Mouse (Mus musculus): ENCODE data around the gene Bclaf3. TPM values are rescaled to one million over a fixed set of nuclear protein-coding genes. Genes with fewer than 3 reads are reported as not detected.
"Not testable (repeated sequence)": the region's sequence is repeated elsewhere in the genome, so short reads cannot be mapped to it uniquely, and the experiment has no call there.

Gene Bclaf3
- polyA plus RNA-seq (2016; fragmentation: Nextera tagmentation; extraction: Ambion mirVana): 18.8 and 24.5 TPM in 2 replicates

- H3K27me3 ChIP-seq (ENCODE audit: insufficient read depth, poor library complexity, severe bottlenecking): peaks cover 28% of the 10 kb centered on the region
These were observed at the start of gene Bclaf3 for GRCm38 (mm10) chrX:159526388-159526787. Bclaf3 (plus strand) TSS chrX:159526688.

GRCm38 (mm10) chrX:159478243-159478940, 48.1 kb upstream of the Bclaf3 start:
- H3K4me3 ChIP-seq; H3K36me3 ChIP-seq; DNase-seq (ENCODE audit: low spot score); H3K4me1 ChIP-seq (replicated peaks); H3K27me3 ChIP-seq (ENCODE audit: insufficient read depth, poor library complexity, severe bottlenecking); H3K27ac ChIP-seq; H3K9me3 ChIP-seq: not testable (repeated sequence)
- 84% methylated on average over 4 of the region's 4 CpGs for WGBS

More at GRCm38 (mm10) chrX:159526388-159526787, at the start of gene Bclaf3:
- H3K27ac ChIP-seq: no peak within 1 kb of the TSS
- DNase-seq (ENCODE audit: low spot score): no peak
- H3K4me1 ChIP-seq (replicated peaks): no peaks in the 10 kb centered on the region
- no peaks in the 10 kb centered on the region for H3K36me3 ChIP-seq
- H3K4me3 ChIP-seq: no peak within 1 kb of the TSS
- 90% methylated on average over 6 of the region's 6 CpGs for WGBS
- H3K9me3 ChIP-seq: no peaks in the 10 kb centered on the region

GRCm38 (mm10) chrX:159484247-159484646, 42.2 kb upstream of the Bclaf3 start:
- Histone ChIP-seq H3K36me3 (no peaks in the 10 kb centered on the region), H3K4me3 (no peak overlapping the region), H3K27me3 (ENCODE audit: insufficient read depth, poor library complexity, severe bottlenecking) (peaks cover 15% of the 10 kb centered on the region), H3K4me1 (replicated peaks) (no peaks in the 10 kb centered on the region), H3K27ac (no peak overlapping the region), H3K9me3 (no peaks in the 10 kb centered on the region)
- no peak for DNase-seq (ENCODE audit: low spot score)
- WGBS: 84% methylated on average over 1 of the region's 1 CpGs

- no peak overlapping the region for H3K4me3 ChIP-seq
- H3K4me1 ChIP-seq (replicated peaks): no peaks in the 10 kb centered on the region
- WGBS: 53% methylated on average over 2 of the region's 2 CpGs
- 0 out of 2 replicates have a peak, but pooled peaks cover 7% of the 10 kb centered on the region for H3K27me3 ChIP-seq (ENCODE audit: insufficient read depth, poor library complexity, severe bottlenecking)
- H3K36me3 ChIP-seq: no peaks in the 10 kb centered on the region
- no peak overlapping the region for H3K27ac ChIP-seq
- DNase-seq (ENCODE audit: low spot score): no peak
- no peaks in the 10 kb centered on the region for H3K9me3 ChIP-seq
These were observed 23.3 kb upstream of the Bclaf3 start for GRCm38 (mm10) chrX:159503181-159503580.

- no peak overlapping the region for H3K4me3 ChIP-seq
- H3K9me3 ChIP-seq: no peaks in the 10 kb centered on the region
- DNase-seq (ENCODE audit: low spot score): no peak
- no peak overlapping the region for H3K27ac ChIP-seq
- no peaks in the 10 kb centered on the region for H3K36me3 ChIP-seq
- H3K4me1 ChIP-seq (replicated peaks): no peaks in the 10 kb centered on the region
- peaks cover 14% of the 10 kb centered on the region; the same call in 1 of the 2 replicates for H3K27me3 ChIP-seq (ENCODE audit: insufficient read depth, poor library complexity, severe bottlenecking)
- WGBS: 67% methylated on average over 19 of the region's 19 CpGs
These were observed 18.0 kb upstream of the Bclaf3 start for GRCm38 (mm10) chrX:159508331-159509036.

GRCm38 (mm10) chrX:159509042-159509441, 17.4 kb upstream of the Bclaf3 start:
- H3K36me3 ChIP-seq: no peaks in the 10 kb centered on the region
- no peak overlapping the region for H3K4me3 ChIP-seq
- 85% methylated on average over 4 of the region's 4 CpGs for WGBS
- no peaks in the 10 kb centered on the region for H3K9me3 ChIP-seq
- no peaks in the 10 kb centered on the region for H3K4me1 ChIP-seq (replicated peaks)
- H3K27ac ChIP-seq: no peak overlapping the region
- no peak for DNase-seq (ENCODE audit: low spot score)
- peaks cover 14% of the 10 kb centered on the region; the same call in 1 of the 2 replicates for H3K27me3 ChIP-seq (ENCODE audit: insufficient read depth, poor library complexity, severe bottlenecking)

- Histone ChIP-seq H3K9me3 (no peaks in the 10 kb centered on the region), H3K4me3 (no peak overlapping the region), H3K4me1 (replicated peaks) (no peaks in the 10 kb centered on the region), H3K27ac (no peak overlapping the region), H3K36me3 (no peaks in the 10 kb centered on the region), H3K27me3 (ENCODE audit: insufficient read depth, poor library complexity, severe bottlenecking) (peaks cover 11% of the 10 kb centered on the region; the same call in 1 of the 2 replicates)
- WGBS: 81% methylated on average over 19 of the region's 19 CpGs
- DNase-seq (ENCODE audit: low spot score): no peak
These were observed 16.4 kb upstream of the Bclaf3 start for GRCm38 (mm10) chrX:159509847-159510715.

- Histone ChIP-seq H3K27ac (no peak overlapping the region), H3K9me3 (no peaks in the 10 kb centered on the region), H3K36me3 (no peaks in the 10 kb centered on the region), H3K4me3 (no peak overlapping the region), H3K4me1 (replicated peaks) (no peaks in the 10 kb centered on the region), H3K27me3 (ENCODE audit: insufficient read depth, poor library complexity, severe bottlenecking) (peaks cover 11% of the 10 kb centered on the region; the same call in 1 of the 2 replicates)
- DNase-seq (ENCODE audit: low spot score): no peak
- 77% methylated on average over 9 of the region's 9 CpGs for WGBS
These were observed 15.8 kb upstream of the Bclaf3 start for GRCm38 (mm10) chrX:159510716-159511051.

- WGBS: 88% methylated on average over 6 of the region's 6 CpGs
- H3K27me3 ChIP-seq (ENCODE audit: insufficient read depth, poor library complexity, severe bottlenecking): 0 out of 2 replicates have a peak, but pooled peaks cover 13% of the 10 kb centered on the region
- no peaks in the 10 kb centered on the region for H3K36me3 ChIP-seq
These were observed 10.9 kb upstream of the Bclaf3 start for GRCm38 (mm10) chrX:159515599-159515998.

GRCm38 (mm10) chrX:159521780-159522179, 4.7 kb upstream of the Bclaf3 start:
- Histone ChIP-seq H3K27ac (no peak overlapping the region), H3K36me3 (no peaks in the 10 kb centered on the region), H3K27me3 (ENCODE audit: insufficient read depth, poor library complexity, severe bottlenecking) (peaks cover 23% of the 10 kb centered on the region), H3K4me1 (replicated peaks) (no peaks in the 10 kb centered on the region), H3K9me3 (no peaks in the 10 kb centered on the region), H3K4me3 (no peak overlapping the region)
- DNase-seq (ENCODE audit: low spot score): no peak
- 78% methylated on average over 3 of the region's 3 CpGs for WGBS

More at GRCm38 (mm10) chrX:159515599-159515998, 10.9 kb upstream of the Bclaf3 start:
- no peak for DNase-seq (ENCODE audit: low spot score)
- Histone ChIP-seq H3K27ac (no peak overlapping the region), H3K9me3 (no peaks in the 10 kb centered on the region), H3K4me1 (replicated peaks) (no peaks in the 10 kb centered on the region), H3K4me3 (no peak overlapping the region)

GRCm38 (mm10) chrX:159522651-159523050, 3.8 kb upstream of the Bclaf3 start:
- peaks cover 32% of the 10 kb centered on the region for H3K27me3 ChIP-seq (ENCODE audit: insufficient read depth, poor library complexity, severe bottlenecking)
- H3K4me3 ChIP-seq: no peak overlapping the region

GRCm38 (mm10) chrX:159532427-159532810, 5.9 kb downstream of the Bclaf3 start:
- Histone ChIP-seq H3K9me3 (no peaks in the 10 kb centered on the region), H3K36me3 (no peaks in the 10 kb centered on the region), H3K4me1 (replicated peaks) (0 out of 2 replicates have a peak, but pooled peaks cover 4% of the 10 kb centered on the region), H3K4me3 (peak overlapping the region; percentile 67), H3K27me3 (ENCODE audit: insufficient read depth, poor library complexity, severe bottlenecking) (peaks cover 10% of the 10 kb centered on the region), H3K27ac (peak overlapping the region; percentile 91)
- 9% methylated on average over 38 of the region's 38 CpGs for WGBS
- DNase-seq (ENCODE audit: low spot score): peak; percentile 96

More at GRCm38 (mm10) chrX:159522651-159523050, 3.8 kb upstream of the Bclaf3 start:
- Histone ChIP-seq H3K27ac (no peak overlapping the region), H3K36me3 (no peaks in the 10 kb centered on the region), H3K4me1 (replicated peaks) (no peaks in the 10 kb centered on the region), H3K9me3 (no peaks in the 10 kb centered on the region)
- WGBS: 80% methylated on average over 4 of the region's 4 CpGs
- DNase-seq (ENCODE audit: low spot score): no peak

Data from hindbrain, embryonic 10.5 days (tissue).